Mouse (Mus musculus) adrenal gland, adult 18-20 months (tissue): ENCODE data around the gene 4930426L09Rik. TPM values are rescaled to one million over a fixed set of nuclear protein-coding genes. Genes with fewer than 3 reads are reported as not detected.

ENCODE experiments used
- DNase-seq, 2 experiments: peaks; one replicate each; pipeline ENCODE4 v3.0.0; 2021 to 2022; ENCODE audit warnings: low spot score in 2 of 2
- long read RNA-seq, 2 experiments: library from polyadenylated mRNA; stranded (forward); transcript quantifications; one replicate each; pipeline ENCODE4 v2.0.0; 2021
- total RNA-seq, 2 experiments: library from RNA; stranded (reverse); gene quantifications; 1 replicate in 1 of 2; 2 replicates in 1 of 2; pipeline ENCODE4 v1.2.3; 2021

Gene 4930426L09Rik
- 1 to 10 TPM in 1 of 2 experiments, under 1 TPM in 1; 0.96 to 1.2 TPM for total RNA-seq
- long read RNA-seq, experiment 1 = 0 reads
- long read RNA-seq, experiment 2 = 0 reads

GRCm38 (mm10) chr2:18998054-18998478, at the start of gene 4930426L09Rik, which contains the start of gene Pip4k2a:
TSS of gene 4930426L09Rik (plus strand) at chr2:18998343.
TSS of gene Pip4k2a (minus strand) at chr2:18998126.
- peak; percentile 94 to 95 for DNase-seq

- no peak for DNase-seq
Observed at GRCm38 (mm10) chr2:18948741-18949140, 49.4 kb upstream of the 4930426L09Rik start.

DNA sequence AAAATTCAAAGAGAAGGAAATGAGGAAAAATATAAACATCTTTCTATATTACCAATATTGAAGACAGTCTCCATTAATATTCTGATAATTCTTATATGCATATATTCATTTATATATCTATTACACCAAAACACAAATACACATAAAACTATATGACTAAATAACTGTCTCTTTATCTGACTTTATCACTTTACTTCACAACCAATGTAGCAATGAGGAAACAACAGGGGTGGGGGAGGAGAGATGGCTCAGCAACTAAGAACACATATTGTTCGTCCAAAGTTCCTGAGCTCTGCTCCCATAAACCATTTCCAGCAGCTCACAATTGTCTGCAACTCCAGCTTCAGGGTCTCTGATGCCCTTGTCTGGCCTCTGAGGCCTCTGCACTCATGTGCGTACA, 47.4 kb upstream of the 4930426L09Rik start:
- DNase-seq = no peak

DNA sequence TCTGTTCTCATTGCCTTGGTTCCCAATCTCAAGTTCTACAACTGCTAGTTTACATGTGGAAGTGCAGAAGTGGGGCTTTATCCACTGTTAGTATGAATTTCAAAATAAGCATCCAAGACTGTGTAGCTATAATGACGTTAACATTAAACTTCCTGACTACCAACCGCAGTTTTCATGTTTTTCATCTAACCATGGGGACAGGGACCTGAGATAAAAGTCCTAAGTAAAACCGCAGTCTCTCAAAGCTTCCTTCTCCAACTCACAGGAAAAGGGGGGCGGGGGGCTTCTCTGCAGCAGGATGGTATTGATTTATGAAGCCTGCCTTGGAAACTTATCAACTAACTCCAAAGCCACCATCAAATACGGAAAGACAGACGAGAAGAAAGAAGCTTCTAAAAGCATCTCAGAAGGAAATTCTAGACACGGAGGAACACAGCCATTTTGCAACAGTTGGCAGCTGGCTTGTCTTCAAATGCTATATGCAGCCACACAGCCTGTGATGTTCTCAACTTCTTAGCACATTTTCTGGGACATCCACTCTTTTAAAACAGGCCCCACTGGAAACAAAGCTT, 46.0 kb upstream of the 4930426L09Rik start:
- DNase-seq = no peak

GRCm38 (mm10) chr2:18954422-18954821, 43.7 kb upstream of the 4930426L09Rik start:
- DNase-seq = no peak

DNA sequence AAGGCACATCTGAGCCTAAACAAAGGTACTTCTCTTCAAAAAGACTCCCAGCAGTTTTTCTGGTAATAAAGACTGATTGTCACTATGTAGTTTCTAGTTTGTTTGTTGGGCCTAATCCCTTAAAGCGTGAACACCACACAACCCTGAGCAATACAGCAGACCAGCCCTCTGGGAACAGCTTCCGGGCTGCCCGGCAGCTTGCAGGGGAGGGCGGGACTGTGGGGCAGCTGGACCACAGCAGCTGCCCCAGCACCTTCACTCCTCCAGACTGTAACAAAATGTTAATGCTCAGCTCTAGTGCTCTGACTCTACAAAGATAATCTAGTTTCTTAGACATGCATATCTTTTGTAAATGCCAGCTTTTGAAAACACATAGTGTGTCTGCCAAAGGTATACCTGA, 43.1 kb upstream of the 4930426L09Rik start:
- no peak for DNase-seq

GRCm38 (mm10) chr2:18955671-18956070, 42.5 kb upstream of the 4930426L09Rik start:
- DNase-seq = no peak

DNA sequence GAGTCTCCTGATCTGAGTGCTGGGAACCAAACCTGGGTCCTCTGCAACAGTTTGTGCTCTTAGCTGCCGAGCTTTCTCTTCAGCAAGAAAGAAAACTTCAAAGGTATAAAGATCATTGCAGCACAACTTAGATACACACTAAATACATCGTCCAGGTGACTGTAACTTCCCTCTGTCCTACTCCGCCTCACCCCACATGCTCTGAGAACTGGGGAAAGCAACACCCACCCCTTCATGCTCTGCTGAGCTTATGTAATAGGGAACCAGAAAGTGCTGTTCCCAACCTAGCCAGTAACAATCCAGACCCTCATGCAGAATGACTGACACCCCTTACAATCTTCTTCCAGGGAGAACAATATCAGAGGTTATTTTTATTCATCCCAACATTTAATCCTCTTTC, 41.7 kb upstream of the 4930426L09Rik start:
- no peak for DNase-seq

GRCm38 (mm10) chr2:18956945-18957344, 41.2 kb upstream of the 4930426L09Rik start:
- no peak for DNase-seq

- no peak for DNase-seq
Observed at GRCm38 (mm10) chr2:18957459-18957858, 40.7 kb upstream of the 4930426L09Rik start.

GRCm38 (mm10) chr2:18958044-18958443, 40.1 kb upstream of the 4930426L09Rik start:
- no peak for DNase-seq

DNA sequence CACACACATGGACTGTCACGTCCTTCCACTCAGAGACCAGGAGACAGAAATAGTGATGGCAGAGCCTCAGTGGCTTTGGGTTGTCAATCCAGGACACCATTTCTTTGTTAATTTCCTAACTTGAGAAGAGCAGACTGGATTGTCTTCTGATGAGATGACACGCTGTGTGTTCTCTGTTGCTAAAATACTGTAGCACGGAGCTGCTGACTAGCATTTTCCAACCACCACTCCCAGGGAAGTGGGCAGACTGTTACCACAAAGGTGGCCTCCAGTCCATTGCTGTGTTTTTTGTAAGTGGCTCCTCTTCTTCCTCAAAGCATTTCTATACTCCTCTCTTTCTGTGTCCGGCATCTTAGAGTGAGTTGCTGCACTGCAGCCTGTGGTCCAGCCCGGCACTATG, 39.6 kb upstream of the 4930426L09Rik start:
- no peak for DNase-seq

- DNase-seq = no peak
Observed at GRCm38 (mm10) chr2:18959008-18959407, 39.1 kb upstream of the 4930426L09Rik start.

GRCm38 (mm10) chr2:18959558-18959957, 38.6 kb upstream of the 4930426L09Rik start:
- DNase-seq = no peak

DNA sequence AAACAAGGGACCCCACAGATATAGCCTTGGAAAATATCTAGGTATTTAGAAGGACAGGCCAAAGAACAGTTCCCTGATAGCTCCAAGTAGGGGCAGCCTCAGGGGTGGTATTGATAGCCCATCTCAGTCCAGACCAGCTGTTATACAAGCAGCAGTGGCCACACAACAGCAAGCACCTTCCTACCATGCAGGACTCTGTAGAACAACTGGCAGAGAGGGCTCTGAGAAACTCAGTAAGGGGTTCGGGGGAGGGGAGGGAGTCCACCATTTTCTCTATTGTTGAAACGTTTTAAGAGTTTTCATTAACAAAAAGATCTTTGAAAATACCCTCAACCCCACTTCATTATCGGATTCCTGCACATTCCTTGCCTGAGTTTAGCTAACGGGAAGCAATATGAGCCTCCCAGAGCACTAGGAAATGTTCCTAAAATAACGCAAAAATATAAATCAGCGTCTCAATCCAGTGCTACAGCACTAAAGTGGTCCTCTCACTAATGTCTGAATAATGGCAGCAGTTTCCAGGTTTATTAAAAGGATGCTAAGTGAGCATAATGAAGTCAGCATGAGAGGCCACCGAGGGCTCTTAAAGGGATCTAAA, 37.7 kb upstream of the 4930426L09Rik start:
- DNase-seq = no peak

DNA sequence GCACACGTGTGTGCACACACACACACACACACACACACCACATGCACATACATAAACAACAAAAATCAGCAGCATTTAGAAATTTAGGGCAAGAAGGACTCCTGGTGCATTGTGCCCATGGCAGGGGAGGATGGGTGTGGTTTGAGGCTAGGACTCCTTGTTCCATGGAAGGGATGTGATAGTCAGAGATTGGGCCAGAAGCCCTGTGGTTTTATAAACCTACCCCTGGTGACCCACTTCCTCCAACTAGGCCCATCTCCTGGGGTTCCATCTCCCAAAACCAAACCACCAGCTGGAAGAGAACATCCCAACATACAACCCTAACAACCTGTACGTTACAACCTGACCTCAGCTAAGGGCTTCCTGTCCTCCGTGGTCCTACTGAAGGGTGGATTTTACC, 35.6 kb upstream of the 4930426L09Rik start:
- DNase-seq = no peak

GRCm38 (mm10) chr2:18963286-18964040, 34.7 kb upstream of the 4930426L09Rik start:
- DNase-seq = no peak

DNA sequence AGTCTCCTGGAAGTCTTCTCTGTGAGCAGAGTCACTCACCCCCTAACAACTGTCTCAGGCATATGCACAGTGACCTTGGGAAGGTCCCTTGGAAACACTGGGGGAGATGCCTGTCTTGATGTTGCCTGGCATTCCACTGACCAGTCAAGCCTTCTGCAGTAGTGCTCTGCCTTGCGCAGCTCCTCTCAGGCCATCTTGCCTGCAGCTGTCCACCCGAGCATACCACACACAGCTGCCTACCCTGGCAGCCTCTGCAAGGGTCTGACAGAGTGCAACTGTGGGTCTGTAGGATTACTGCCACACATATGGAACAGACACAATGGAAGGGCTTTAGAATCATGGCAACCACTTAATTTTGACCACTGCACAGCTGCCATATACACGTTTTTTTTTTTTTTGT, 33.0 kb upstream of the 4930426L09Rik start:
- no peak for DNase-seq

- DNase-seq = no peak
Observed at GRCm38 (mm10) chr2:18965950-18966349, 32.2 kb upstream of the 4930426L09Rik start.

GRCm38 (mm10) chr2:18966566-18966965, 31.6 kb upstream of the 4930426L09Rik start:
- no peak for DNase-seq

DNA sequence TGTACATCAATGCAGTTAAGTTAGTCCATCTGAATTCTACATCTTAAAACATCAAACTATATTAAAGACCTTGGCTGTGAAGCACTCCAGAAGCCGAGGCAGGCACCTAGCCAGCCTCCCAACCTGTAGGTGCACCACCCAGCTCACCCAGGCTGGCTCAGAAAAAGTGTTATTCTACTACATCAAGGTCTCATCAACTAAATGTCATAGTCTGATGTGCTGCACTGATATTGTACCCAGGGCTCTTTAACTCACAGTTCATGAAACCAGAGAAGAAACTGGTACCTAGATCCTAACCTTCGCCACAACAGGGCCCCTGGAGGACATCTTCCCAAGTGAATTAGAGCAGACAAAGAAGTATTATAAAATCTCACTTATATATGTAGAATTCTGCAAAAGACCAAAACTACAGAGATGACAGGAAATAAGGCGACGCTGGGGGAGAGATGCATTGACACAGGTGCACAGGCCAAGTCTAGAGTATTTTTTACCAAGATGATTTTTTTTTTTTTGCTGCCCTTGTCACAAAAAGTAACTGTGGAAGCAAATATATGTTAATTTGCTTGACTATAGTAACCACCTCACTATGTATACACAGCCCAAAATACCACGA, 30.6 kb upstream of the 4930426L09Rik start:
- no peak for DNase-seq
